Mouse (Mus musculus) cerebellum, adult (tissue): ENCODE measurements around the gene Cpe.

Source experiments
- ATAC-seq: cut with Nextera tagmentation; 2 replicates; pipeline ENCODE4 v1.9.2; 2017; ENCODE audit warnings: mild to moderate bottlenecking, moderate library complexity, mixed read lengths; ENCODE audit not compliant: insufficient number of reproducible peaks, low FRiP score, low TSS enrichment

The Cpe gene

GRCm38 (mm10) chr8:64639676-64640075, 53.2 kb downstream of the Cpe start:
- no peak for ATAC-seq

DNA sequence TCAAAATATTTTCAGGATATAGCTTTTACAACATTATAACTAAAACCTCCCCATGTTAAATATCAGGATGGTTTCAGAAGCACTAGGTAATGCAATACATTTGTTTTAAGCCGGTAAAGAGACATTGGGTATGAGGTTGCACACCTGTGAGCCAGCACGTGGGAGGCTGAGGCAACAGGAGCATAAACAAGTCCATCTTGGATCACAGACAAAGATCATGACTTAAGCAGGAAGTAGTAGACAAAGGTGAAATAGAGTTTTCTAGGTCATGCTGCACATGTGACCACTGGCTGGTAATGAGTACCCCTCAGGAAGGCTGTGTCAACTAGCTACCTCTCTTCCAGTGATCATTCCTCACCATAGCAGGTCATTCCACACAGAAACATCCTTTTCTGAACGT, 58.0 kb downstream of the Cpe start:
- no peak for ATAC-seq

GRCm38 (mm10) chr8:64634131-64634865, 58.6 kb downstream of the Cpe start:
- peak; percentile 89 for ATAC-seq

- no peak for ATAC-seq
Measured at GRCm38 (mm10) chr8:64632169-64632568, 60.7 kb downstream of the Cpe start.

GRCm38 (mm10) chr8:64631761-64632160, 61.1 kb downstream of the Cpe start:
- no peak for ATAC-seq

GRCm38 (mm10) chr8:64629034-64629760, 63.7 kb downstream of the Cpe start:
- ATAC-seq, result no peak

- ATAC-seq, result no peak
Measured at GRCm38 (mm10) chr8:64628039-64628438, 64.8 kb downstream of the Cpe start.

DNA sequence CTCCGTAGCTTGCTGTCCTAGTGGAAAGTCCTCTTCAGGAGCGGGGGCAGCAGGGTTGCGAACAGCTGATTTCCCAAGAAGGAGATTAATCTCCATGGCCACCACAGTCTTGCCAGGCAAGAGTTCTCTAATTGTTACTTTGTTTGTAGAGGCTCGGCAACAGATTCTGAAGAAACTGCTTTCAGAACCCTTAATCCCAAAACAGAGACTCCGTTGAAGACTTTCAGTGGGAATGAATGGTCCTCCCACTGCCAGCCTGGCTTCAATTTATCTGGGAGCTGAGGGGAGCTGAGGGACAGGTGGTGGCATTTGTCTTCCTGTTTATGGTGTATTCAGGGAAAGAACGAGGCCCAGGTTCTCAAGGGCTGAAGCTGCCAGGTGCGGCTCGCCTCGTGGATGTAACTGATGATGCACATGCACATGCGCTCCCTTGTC, 68.2 kb downstream of the Cpe start:
- peak; percentile 49; the same call in 1 of the 2 replicates for ATAC-seq

DNA sequence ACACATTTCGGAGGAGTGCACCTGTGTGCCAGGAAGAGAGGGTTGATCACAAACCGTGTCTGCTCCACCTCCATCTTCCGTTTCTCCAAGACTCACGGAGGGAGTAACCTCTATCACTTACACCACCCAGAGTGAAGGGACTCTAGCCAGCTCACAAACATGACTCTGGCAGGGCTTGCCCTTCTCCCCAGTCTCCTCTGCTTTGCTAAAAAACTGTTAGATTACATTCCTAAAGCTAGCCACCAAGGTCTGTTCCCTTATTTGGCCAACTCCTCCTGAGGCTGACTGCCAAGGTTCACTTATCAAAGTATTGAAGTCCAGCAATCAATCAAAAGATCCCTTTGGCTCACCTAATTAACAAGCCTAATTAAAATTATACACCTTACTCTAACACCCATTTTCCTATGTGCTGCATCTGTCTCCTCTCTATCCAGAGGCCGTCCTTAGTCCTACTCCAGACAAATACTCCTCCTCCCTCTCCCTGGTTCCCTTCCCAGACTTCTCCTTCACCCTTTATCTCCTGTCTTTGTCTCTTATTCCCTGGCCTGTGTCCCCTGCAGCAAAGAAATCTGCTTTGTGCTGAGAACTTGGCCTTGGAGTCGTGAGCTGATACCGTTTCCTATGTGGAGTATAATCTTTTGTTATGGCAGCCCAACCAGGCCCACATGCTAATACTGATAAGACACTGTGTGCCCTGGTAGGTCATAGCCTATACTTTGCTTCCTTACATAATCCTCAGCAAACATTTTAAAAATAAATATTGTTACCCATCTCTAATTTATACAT, 72.3 kb downstream of the Cpe start:
- ATAC-seq, result no peak

DNA sequence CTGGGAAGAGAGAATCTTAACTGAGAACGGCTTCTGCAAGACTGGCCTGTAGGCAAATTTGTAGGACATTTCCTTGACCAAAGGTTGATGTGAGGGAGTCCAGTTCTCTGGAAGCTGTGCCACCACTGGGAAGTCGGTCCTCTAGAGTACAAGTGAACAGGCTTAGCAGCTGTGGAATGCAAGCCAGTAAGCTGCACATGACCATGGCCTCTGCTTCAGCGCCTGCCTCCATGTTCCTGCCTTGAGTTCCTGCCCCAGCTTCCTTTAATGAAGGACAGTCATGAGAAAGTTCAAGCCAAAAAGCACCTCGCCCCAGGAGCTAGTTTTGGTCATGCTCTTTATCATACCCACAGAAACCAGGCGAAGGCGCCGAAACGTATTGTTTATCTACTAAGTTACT, 73.2 kb downstream of the Cpe start:
- ATAC-seq, result no peak

DNA sequence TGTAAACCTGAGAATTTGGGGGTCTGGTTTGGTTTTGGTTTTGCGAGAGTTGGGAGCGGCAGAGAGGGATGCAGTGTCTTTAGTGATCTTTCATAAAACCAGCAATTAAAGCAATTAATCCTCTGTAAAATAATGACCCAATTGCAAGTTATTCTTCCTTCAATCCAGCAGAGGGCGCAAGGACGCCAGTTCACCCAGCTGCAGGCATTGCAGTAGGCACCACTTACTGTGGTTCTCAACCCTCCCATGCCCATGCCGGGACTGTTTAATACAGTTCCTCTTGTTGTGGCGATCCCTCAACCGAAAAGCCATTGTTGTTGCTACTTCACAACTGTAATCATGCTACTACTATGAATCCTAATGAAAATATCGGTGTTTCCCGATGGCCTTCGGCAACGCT, 74.2 kb downstream of the Cpe start:
- ATAC-seq, result peak; percentile 84

DNA sequence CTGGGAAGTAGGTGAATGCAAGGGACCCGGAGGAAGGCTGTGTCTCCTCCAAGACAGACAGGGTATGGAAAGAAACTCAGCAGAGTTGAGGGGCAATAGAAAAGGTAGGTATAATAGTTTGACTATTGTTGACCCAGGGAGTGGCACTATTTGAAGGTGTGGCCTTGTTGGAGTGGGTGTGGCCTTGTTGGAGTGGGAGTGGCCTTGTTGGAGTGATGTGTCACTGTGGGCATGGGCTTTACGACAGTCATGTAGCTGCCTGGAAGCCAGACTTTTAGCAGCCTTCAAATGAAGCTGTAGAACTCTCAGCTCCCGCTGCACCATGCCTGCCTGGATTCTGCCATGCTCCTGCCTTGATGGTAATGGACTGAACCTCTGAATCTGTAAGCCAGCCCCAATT, 76.3 kb downstream of the Cpe start:
- ATAC-seq, result no peak

DNA sequence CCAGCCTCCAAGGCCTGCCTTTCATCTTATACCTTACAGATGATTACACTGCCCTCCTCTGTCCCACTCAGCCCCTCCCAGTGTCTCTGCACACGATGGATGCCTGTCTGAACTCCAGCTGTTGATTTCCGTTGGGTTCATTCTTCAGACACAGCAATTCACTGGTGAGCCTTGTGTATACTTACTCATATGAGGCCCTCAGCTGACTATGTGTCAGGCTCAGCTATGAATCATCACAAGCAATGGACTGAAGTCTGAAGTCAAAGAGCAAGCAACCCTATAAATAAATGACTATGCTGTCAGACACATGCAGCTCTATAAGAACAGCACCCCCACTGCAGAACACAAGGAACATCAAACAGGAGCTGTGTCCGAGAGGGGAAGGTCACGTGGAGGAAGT, 77.4 kb downstream of the Cpe start:
- no peak for ATAC-seq

GRCm38 (mm10) chr8:64613663-64614062, 79.2 kb downstream of the Cpe start:
- ATAC-seq, result no peak

- ATAC-seq, result no peak
Measured at GRCm38 (mm10) chr8:64611210-64611974, 81.5 kb downstream of the Cpe start.

DNA sequence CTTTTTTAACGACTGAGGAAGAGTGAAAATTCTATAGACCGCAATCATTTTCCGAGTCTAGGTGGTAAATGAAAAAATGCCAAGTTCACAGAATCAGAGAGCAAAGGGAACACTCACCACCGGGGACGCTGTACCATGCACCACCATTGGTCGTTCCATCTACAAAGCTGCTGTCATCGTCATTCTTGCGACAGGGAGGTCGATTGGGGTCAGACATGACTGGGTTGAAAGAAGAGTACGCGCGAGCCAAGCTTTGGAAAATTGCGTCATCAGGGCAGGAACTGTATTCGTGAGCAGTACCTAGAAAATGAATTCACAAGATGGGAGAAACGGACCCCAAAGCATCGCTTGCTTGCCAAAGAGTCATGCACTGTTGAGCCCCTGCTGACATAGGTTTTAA, 83.9 kb downstream of the Cpe start:
- ATAC-seq, result no peak

- no peak for ATAC-seq
Measured at GRCm38 (mm10) chr8:64606015-64606414, 86.8 kb downstream of the Cpe start.

DNA sequence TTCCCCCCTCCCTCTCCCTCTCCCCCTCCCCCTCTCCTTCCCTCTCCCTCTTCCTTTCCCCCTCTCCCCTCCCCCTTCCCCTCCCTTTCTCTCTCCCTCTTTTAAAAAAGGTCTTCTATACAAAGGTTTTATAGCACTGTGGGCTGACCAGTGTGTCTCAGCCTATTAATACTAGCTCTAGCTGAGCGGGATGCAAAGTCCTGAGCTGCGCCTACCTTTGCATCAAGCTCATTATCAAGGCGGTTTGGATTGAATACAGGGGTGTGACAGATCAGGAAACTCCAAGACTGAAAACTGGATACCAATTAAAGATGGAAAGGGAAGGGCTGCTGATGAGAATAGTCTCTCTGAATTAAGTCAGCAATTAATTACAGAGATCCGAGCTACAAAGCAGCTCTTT, 94.6 kb downstream of the Cpe start:
- ATAC-seq, result no peak

GRCm38 (mm10) chr8:64597042-64597970, 95.5 kb downstream of the Cpe start:
- ATAC-seq, result peak; percentile 74; the same call in 1 of the 2 replicates
